Mouse (Mus musculus) urinary bladder, adult 2 months (tissue): ENCODE results near the gene Fbxw21. TPM values are rescaled to one million over a fixed set of nuclear protein-coding genes. Genes with fewer than 3 reads are reported as not detected.

ENCODE experiments used
- DNase-seq: peaks from one replicate; pipeline ENCODE4 v3.0.0; 2022; ENCODE audit warnings: low spot score
- polyA plus RNA-seq: library from polyadenylated mRNA; depleted of rRNA; stranded (reverse); fragments of >200 nt; gene quantifications from 2 replicates; pipeline ENCODE4 v1.2.3, GENCODE M21; 2012; rRNA removed

Fbxw21 gene
- polyA plus RNA-seq, 1 experiment, result not detected

DNA sequence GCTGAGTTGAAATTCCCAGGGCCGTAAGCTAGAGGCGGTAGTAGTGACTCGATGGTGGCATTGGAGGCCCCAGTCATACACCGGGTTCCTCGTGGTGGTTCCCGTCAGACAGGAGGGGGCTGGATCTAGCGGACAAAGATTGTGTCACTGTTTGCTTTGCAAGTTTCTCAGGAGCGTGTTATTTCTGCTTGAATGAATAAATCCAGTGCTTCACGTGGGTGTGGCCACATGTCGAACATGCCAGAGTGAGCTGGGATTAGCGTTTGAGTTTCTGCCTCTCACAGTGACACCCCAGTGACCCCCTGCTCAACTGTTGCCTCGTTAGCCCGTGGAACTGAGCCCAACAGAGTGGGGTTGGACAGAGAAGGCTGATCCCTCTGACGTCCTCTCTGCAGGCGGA lies 71.4 kb downstream of the Fbxw21 start:
- no peak for DNase-seq

Other genes with a start within 250 kb of the Fbxw21 start
- not detected in 2 replicates for gene Tmem89, start 247.4 kb downstream of the Fbxw21 start, polyA plus RNA-seq
- gene Uqcrc1, start 225.4 kb downstream of the Fbxw21 start, polyA plus RNA-seq, result 278 and 302 TPM in 2 replicates
- 3.3 and 4.7 TPM in 2 replicates for gene Col7a1, start 208.5 kb downstream of the Fbxw21 start, polyA plus RNA-seq
- gene Ucn2, start 176.0 kb downstream of the Fbxw21 start, polyA plus RNA-seq, result 0.43 and 0.51 TPM in 2 replicates
- gene Pfkfb4, start 170.3 kb downstream of the Fbxw21 start, polyA plus RNA-seq, result 16.3 and 19.4 TPM in 2 replicates
- gene Shisa5, start 123.5 kb downstream of the Fbxw21 start, polyA plus RNA-seq, result 201 and 202 TPM in 2 replicates
- 37.3 and 41.4 TPM in 2 replicates for gene Trex1, start 102.3 kb downstream of the Fbxw21 start, polyA plus RNA-seq
- 17.1 and 17.6 TPM in 2 replicates for gene Atrip, start 87.9 kb downstream of the Fbxw21 start, polyA plus RNA-seq
- 10.9 and 14.0 TPM in 2 replicates for gene Ccdc51, start 79.5 kb downstream of the Fbxw21 start, polyA plus RNA-seq
- gene Tma7, start 79.5 kb downstream of the Fbxw21 start, polyA plus RNA-seq, result 118 and 126 TPM in 2 replicates
- gene Plxnb1, start 66.7 kb downstream of the Fbxw21 start, polyA plus RNA-seq, result 19.9 and 26.2 TPM in 2 replicates
- not detected in 2 replicates for gene Fbxw13, start 33.9 kb upstream of the Fbxw21 start, polyA plus RNA-seq
- gene Fbxw20, start 72.7 kb upstream of the Fbxw21 start, polyA plus RNA-seq, result 0.06 TPM in 1 of 2 replicates, not detected in the other
- gene Fbxw14, start 125.6 kb upstream of the Fbxw21 start, polyA plus RNA-seq, result 0.07 and 0.09 TPM in 2 replicates
- gene Fbxw28, start 177.6 kb upstream of the Fbxw21 start, polyA plus RNA-seq, result 0.08 TPM in 1 of 2 replicates, not detected in the other
- gene Fbxw22, start 242.3 kb upstream of the Fbxw21 start, polyA plus RNA-seq, result 2.6 and 4.6 TPM in 2 replicates